In the genomic region with DNA sequence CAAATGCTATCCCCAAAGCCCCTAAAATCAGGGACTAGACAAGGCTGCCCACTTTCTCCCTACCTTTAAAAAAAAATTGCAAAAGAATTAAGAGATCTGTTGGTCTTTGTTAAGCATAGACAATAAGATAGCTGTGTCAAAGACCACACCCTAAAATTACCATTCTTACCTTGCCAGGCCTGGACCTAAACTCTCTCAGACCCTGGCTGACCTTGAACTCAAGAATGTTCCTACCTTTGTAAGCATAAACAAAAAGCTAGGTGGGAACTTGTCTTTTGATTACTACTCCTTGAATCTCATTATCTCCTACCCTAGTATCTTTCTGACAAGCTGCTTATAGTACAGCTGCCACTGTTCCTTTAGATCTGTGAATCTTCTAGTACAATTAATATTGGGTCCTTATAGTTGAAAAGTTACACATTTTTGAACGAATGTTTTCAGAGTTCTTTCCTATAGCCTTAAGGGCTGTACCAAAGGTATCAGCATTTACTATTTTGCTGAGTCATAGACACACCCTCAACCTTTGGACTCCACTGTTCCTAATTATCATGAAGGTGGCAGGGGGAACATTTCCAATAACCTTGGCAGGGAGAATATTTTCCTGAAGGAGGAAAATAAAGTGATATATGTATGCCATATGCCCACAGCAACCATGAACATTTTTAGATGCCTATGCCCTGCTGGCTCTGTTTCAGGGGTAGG, we compare ENCODE assay signal across 24 mouse cellular contexts.
"Had no signal": no experiment of that assay in that cellular context is flagged by ENCODE, and none has a peak within 500 bp of the region (broad histone marks: within the 10 kb centered on the region; RNA-seq: fewer than 3 reads in every experiment).

No protein-coding gene starts in this region.

- H3K27ac ChIP-seq: heart, adult 2 months; heart, embryonic 13.5 days; heart, embryonic 15.5 days; hindbrain, embryonic 13.5 days; hindbrain, embryonic 15.5 days; hindbrain, postnatal 0 days; kidney, embryonic 15.5 days; kidney, postnatal 0 days; layer of hippocampus, adult 2 months; limb, embryonic 13.5 days; limb, embryonic 15.5 days; liver, embryonic 12.5 days; liver, embryonic 14.5 days had no signal

- H3K9ac ChIP-seq: heart, embryonic 13.5 days; heart, embryonic 15.5 days; hindbrain, embryonic 13.5 days; hindbrain, embryonic 15.5 days; kidney, embryonic 15.5 days; limb, embryonic 13.5 days; limb, embryonic 15.5 days; liver, embryonic 12.5 days; liver, embryonic 14.5 days had no signal

- H3K4me1 ChIP-seq: heart, embryonic 13.5 days; heart, embryonic 15.5 days; hindbrain, embryonic 13.5 days; hindbrain, embryonic 15.5 days; kidney, embryonic 15.5 days; limb, embryonic 13.5 days; limb, embryonic 15.5 days; liver, embryonic 12.5 days had no signal

- H3K4me3 ChIP-seq: heart, adult 2 months; heart, embryonic 13.5 days; heart, embryonic 15.5 days; hindbrain, embryonic 13.5 days; hindbrain, embryonic 15.5 days; kidney, embryonic 15.5 days; layer of hippocampus, adult 2 months; limb, embryonic 13.5 days; limb, embryonic 15.5 days; liver, embryonic 12.5 days had no signal

- DNase-seq: gastrocnemius, postnatal 14 days; gastrocnemius, postnatal 36 days; heart, adult 2 months; heart, postnatal 14 days; heart, postnatal 36 days; kidney, adult 11 months; kidney, adult 2 months; kidney, adult 9 months; kidney, postnatal 14 days; kidney, postnatal 36 days; layer of hippocampus, postnatal 36 days; left cerebral cortex, postnatal 4 days had no signal

- H3K27me3 ChIP-seq: heart, embryonic 13.5 days; heart, embryonic 15.5 days; hindbrain, embryonic 13.5 days; hindbrain, embryonic 15.5 days; kidney, embryonic 15.5 days; limb, embryonic 13.5 days; limb, embryonic 15.5 days; liver, embryonic 12.5 days had no signal

- H3K36me3 ChIP-seq: heart, embryonic 13.5 days; heart, embryonic 15.5 days; hindbrain, embryonic 13.5 days; hindbrain, embryonic 15.5 days; kidney, embryonic 15.5 days; limb, embryonic 13.5 days; limb, embryonic 15.5 days; liver, embryonic 12.5 days had no signal

- H3K9me3 ChIP-seq: heart, embryonic 13.5 days; heart, embryonic 15.5 days; hindbrain, embryonic 13.5 days; hindbrain, embryonic 15.5 days; kidney, embryonic 15.5 days; limb, embryonic 15.5 days; liver, embryonic 12.5 days had no signal
